Mouse (Mus musculus): Measurements from ENCODE around the gene Nme7.

- TF ChIP-seq CTCF (IDR thresholded peaks at IDR 0.05; ENCODE audit: insufficient read depth, low read depth, low read length) (no peak), POLR2A (IDR thresholded peaks at IDR 0.05; ENCODE audit: insufficient read depth, low read depth, low read length) (no peak)
Measured at GRCm38 (mm10) chr1:164317261-164317660, 13.3 kb downstream of the Nme7 start.
